Mouse (Mus musculus) testis, adult 2 months (tissue): ENCODE results near the gene Tyw1.

Experiments
- CTCF ChIP-seq: fragments of 200-500 bp; IDR thresholded peaks from 2 replicates; pipeline ENCODE4 v1.5.1; 2012; ENCODE audit warnings: low read depth, mild to moderate bottlenecking, inconsistent platforms, low read length, moderate library complexity; ENCODE audit not compliant: control insufficient read depth, insufficient read depth, insufficient replicate concordance
- POLR2A ChIP-seq: fragments of 200-500 bp; IDR thresholded peaks from 2 replicates; pipeline ENCODE4 v1.6.1; 2012; ENCODE audit warnings: low read depth, mild to moderate bottlenecking, inconsistent platforms, low read length, moderate library complexity; ENCODE audit not compliant: control insufficient read depth

- TF ChIP-seq POLR2A (no peak), CTCF (no peak)
These were observed 52.5 kb downstream of the Tyw1 start for GRCm38 (mm10) chr5:130307921-130308320.
